Mouse (Mus musculus): ENCODE measurements around the gene Shisa2.
A peak's percentile ranks its signal among the peaks of the same experiment; 100 is the strongest.
"Not testable (repeated sequence)": the region's sequence is repeated elsewhere in the genome, so short reads cannot be mapped to it uniquely, and the experiment has no call there.

The Shisa2 gene

DNA sequence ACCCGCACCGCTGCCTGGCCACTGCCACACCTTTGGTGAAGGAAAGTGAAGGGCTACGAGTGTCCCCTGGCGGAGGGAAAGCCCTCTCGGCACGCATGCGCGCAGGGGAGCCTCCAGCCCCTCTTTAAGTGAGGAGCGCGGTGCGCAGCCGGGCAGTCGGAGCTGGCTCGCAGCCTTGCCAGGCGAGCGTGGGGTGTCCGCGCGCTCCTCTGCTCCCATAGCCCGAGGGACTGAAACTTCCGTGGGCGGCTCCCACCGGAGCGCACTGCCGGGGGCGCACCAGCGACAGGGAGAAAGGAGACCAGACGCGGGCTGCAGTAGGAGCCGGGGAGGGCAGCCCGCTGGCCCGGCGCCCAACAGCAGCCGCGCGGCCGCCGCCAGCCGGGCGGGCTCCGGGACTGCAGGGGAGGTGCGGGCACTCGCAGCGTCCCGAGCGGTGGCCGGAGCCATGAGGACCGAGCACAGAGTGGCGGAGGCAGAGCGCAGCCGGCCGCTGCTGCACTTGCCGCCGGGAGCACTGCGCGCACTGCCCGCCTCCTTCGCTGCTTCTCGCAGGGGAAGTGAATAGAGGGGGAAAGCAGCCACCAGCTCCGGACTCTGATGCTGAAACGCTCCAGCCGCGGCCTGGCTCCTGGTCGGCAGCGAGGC, at the start of gene Shisa2:
Gene Shisa2, plus strand, starts transcription at position 151 of the 648 bp plus-strand sequence.
- peak; percentile 38 to 67 for DNase-seq (ENCODE audit: low spot score in 2 of 2)

- DNase-seq (ENCODE audit: low spot score in 2 of 2) = no peak
Measured at GRCm38 (mm10) chr14:59576385-59576784, 48.7 kb upstream of the Shisa2 start.

DNA sequence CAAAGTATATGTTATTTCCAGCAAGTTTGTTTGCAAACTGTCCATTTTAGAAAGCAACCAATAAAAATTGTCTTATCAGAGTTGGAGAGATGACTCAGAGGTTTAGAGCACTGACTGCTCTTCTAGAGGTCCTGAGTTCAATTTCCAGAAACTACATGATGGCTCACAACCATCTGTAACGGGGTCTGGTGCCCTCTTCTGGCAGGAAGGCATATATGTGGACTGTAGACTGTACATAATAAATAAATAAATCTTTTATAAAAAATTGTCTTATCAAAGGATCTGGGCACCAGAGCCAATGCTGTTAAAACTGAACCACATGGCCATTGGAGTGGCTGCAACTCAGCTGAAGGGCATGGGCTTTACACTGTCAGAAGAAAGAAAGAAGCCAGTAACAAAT, 34.5 kb upstream of the Shisa2 start:
- DNase-seq (ENCODE audit: low spot score in 2 of 2) = no peak

- no peak for DNase-seq (ENCODE audit: low spot score in 2 of 2)
Measured at GRCm38 (mm10) chr14:59591901-59592300, 33.2 kb upstream of the Shisa2 start.

DNA sequence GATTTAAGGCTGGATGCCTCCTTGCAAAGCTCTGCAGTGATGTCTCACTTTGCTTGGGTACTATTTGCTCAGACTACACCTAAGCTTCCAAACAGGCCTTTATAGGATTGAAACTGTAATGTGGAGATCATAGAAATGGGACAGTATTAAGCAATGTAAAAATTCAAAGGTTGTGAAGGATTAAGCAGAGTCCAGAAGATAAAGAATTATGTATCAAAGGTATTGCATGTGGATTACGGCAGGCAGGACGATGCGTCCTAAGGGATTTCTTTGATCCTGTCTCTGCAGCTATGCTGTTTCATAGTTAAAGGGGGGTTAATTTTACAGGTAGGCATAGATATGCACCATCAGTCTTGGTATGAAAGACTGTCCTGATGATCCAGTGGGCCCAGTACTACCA, 32.5 kb upstream of the Shisa2 start:
- DNase-seq (ENCODE audit: low spot score in 2 of 2) = no peak

- no peak for DNase-seq (ENCODE audit: low spot score in 2 of 2)
Measured at GRCm38 (mm10) chr14:59594988-59595387, 30.1 kb upstream of the Shisa2 start.

DNA sequence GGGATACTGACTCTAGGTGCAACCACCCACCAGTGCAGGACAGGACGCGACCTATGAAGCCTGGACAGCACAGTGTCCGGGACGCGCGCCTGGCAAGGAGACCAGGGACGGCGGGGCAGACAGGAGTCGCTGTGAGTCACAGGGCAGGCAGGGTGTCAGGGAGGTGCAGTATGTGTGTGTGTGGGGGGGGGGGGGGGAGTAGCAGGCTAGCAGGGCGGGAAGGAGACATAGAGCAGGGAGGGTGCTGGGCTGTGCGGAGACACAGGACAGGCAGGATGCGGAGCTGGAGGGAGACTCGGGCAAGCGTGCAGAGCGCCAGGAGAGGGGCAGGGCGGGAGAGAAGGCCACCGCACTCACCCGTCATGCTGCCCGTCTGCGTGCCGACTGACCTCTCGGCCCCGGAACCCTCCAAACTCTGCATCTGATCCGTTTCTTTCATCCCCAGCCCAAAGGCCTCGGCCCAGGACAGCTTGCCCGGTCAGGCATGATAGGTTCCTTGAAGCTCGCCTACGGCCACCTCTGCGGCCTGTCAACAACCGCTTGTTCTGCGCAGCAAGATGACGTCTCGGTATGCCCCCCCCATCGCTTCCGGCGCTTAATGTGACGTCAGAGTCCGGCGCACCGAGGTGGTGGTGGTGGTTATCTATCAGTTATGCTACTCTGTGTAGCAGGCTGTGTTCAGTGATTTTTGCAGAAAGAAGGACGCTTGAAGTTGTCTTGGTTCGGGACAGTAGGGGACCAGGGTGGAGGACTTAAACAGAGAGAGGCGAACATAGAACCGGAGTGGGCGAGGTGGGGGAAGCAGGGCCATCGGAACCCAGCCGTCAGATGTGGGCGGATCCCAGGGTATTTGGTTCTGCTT, 27.5 kb upstream of the Shisa2 start, which contains the start of gene Cdadc1:
Gene Cdadc1, minus strand, starts transcription at position 562 of the 862 bp plus-strand sequence.
- peak; percentile 92 to 95 for DNase-seq (ENCODE audit: low spot score in 2 of 2)

DNA sequence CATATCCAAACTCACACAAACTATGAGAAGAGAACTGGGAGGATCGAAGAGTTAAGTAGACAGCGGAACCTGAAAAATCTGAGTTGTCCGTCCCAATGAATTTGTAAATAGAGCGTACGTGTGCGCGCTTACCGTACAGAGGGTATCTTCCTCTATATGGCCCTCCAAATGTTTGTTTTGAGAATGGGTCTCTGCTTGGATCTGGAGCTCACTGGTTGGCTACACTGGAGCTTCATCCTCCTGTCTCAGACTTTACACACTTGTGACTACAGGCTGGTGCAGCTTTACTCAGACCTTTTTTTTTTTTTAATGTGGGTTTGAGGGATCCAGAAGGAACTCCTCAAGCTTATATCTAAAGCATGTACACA, 26.9 kb upstream of the Shisa2 start:
- no peak for DNase-seq (ENCODE audit: low spot score in 2 of 2)

DNA sequence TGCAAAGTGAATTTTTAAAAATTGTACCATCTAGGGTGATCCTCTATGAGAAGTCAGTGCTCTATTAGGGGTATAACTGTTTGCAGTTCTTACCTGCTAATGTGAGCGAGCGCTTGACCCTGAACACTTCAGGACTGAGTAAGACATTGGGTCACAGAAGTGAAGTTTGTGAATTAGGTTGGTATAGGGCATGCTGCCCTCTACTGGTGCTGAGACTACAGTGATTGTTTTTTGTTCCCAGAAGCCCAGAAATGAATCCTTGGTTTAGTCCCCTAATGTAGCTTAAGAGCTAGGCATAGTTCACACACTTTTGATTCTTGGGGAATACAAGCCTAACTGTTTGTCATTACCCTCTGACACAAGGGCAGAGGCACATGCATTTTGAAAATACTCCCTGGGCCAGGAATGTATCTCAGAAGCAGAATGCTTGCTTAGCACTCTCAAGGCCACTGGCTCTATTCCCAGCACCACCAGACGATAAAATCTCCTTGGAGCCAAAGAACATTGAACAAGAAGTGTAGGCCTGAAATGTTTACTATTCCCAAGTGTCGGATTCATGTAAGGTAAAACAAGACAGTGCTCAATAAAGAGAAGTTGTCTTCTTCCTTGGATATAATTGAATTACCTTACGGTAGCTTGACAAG, 21.0 kb upstream of the Shisa2 start:
- no peak for DNase-seq (ENCODE audit: low spot score in 2 of 2)

- peak in 1 of 2 experiments; percentile 44 for DNase-seq (ENCODE audit: low spot score in 2 of 2)
Measured at GRCm38 (mm10) chr14:59605671-59606353, 19.3 kb upstream of the Shisa2 start.

GRCm38 (mm10) chr14:59607021-59607420, 18.1 kb upstream of the Shisa2 start:
- no peak for DNase-seq (ENCODE audit: low spot score in 2 of 2)

- peak in 1 of 2 experiments; percentile 65 for DNase-seq (ENCODE audit: low spot score in 2 of 2)
Measured at GRCm38 (mm10) chr14:59612920-59613625, 12.0 kb upstream of the Shisa2 start.

DNA sequence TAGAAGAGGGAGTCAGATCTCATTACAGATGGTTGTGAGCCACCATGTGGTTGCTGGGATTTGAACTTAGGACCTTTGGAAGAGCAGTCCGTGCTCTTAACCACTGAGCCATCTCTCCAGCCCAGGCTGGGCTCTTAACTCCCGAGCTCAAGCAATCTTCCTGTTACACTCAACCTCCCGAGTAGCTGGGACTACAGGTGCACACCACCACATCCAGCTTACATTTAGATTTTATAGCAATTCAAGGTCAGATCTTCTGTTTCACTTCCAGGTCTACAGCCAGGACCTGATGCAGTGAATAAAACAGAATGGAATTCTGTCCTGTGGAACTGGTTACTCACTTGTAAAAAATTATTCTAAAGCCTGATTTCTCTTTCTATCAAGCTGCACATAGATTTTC, 11.0 kb upstream of the Shisa2 start:
- DNase-seq (ENCODE audit: low spot score in 2 of 2) = not testable (repeated sequence)

DNA sequence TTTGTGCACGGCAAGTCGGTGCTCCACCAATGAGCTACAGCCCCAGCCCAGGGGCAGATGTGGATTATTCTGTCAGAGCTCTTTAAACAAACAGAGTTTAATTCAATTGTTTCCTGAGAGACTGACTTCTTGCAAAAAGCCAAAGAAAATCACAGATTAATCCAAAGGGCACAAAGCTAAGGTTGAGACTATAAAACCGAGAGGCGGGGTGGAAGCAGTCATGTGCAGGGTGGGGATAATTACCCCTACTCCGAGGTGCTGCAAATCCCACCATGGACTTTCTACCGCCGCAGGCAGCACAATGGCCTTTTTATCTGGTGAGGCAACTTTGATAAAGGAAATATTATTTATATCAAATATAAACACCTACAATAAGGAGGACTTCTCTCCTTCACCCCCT, 8.3 kb upstream of the Shisa2 start:
- no peak for DNase-seq (ENCODE audit: low spot score in 2 of 2)

- no peak for DNase-seq (ENCODE audit: low spot score in 2 of 2)
Measured at GRCm38 (mm10) chr14:59624326-59624885, 702 bp upstream of the Shisa2 start.

GRCm38 (mm10) chr14:59625806-59626364, 777 bp downstream of the Shisa2 start:
- no peak for DNase-seq (ENCODE audit: low spot score in 2 of 2)

DNA sequence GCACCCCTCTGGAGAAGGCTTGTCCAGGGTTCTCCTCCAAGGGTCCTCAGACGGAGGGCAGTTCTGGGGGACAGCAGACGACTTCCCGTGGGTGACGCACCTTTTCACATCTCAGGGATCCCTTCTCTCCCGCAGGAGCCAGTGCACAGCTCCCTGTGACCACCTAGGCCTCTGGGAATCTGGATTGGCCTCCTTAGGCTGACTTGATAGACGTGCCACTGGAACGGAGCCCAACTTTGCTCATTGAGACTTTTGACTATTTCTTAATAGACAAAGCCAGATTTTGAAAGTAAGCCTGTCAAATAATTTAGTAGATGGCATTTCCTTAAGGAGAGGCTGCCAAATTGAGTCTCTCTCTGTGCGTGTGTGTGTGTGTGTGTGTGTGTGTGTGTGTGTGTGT, 1.6 kb downstream of the Shisa2 start:
- DNase-seq (ENCODE audit: low spot score in 2 of 2) = no peak

- DNase-seq (ENCODE audit: low spot score in 2 of 2) = no peak
Measured at GRCm38 (mm10) chr14:59627142-59627680, 2.1 kb downstream of the Shisa2 start.

DNA sequence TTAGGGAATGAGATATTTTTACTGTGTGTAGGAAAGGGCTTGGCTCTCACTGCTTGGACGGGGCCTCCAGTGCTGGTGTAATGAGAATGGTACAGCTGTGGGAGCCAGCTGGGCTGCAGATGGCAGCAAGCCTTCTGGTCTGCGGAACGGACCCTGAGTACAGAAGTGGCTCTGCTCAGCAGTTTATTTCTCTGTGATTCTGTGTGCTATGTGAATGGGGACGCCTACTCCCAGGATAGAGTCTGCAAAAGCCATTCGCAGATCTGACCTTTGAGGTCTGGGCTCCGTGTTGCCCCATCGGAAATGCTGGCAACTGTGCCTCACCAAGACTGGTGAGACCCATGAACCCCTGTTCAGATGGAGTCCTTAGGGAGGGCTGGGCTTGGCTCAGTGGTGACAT, 2.7 kb downstream of the Shisa2 start:
- peak in 1 of 2 experiments; percentile 38 for DNase-seq (ENCODE audit: low spot score in 2 of 2)

GRCm38 (mm10) chr14:59629308-59629707, 4.2 kb downstream of the Shisa2 start:
- DNase-seq (ENCODE audit: low spot score in 2 of 2) = no peak
